Mouse (Mus musculus) thymus, postnatal 10 days (tissue): ENCODE measurements at regions not wholly inside any gene's neighbourhood (a gene's known extent, or its start where the extent isn't known, plus 50 kb on each side); places are given as distances from the start of the nearest gene placed in this dataset.

Experiments used
- DNase-seq, 2 experiments: peaks; one replicate each; pipeline ENCODE4 v3.0.0; 2021; ENCODE audit warnings: low spot score in 2 of 2

DNA sequence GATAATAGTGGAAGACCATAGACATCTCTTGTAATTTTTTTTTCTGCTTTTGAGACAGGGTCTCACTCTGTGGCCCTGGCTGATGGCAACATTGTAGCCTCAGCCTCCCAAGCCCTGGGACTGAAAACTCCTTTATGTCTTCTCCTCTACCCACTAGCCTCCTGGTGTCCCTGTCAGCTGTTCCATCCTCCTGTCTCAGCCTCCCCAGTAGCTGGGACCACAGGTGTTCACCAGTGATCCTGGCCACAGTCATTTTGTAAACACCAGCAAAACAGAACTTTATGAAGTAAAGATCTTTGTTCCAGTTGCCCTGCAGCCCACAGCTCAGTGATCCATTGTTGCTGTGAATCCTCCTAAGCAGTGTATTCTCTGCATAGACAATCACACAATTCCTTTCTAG lies 129.9 kb upstream of the Eya4 start:
- no peak for DNase-seq

DNA sequence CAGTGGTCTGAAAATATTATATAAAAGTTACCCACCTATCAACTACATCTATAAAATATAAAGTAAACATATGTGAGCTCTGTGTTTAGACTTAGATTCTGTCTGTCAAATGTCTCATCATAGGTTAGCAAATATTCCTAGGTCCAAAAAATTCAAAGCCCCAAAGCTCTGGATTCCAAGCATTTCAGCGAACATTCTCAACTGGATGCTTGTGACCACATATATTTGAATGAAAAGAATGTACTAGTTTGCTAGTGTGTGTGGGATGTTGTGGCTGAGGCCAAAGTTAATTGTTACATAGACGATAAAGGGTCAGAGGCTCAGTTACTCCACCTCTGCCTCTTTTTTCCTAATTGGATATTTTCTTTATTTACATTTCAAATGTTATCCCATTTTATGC lies 128.3 kb upstream of the Eya4 start:
- DNase-seq: no peak

DNA sequence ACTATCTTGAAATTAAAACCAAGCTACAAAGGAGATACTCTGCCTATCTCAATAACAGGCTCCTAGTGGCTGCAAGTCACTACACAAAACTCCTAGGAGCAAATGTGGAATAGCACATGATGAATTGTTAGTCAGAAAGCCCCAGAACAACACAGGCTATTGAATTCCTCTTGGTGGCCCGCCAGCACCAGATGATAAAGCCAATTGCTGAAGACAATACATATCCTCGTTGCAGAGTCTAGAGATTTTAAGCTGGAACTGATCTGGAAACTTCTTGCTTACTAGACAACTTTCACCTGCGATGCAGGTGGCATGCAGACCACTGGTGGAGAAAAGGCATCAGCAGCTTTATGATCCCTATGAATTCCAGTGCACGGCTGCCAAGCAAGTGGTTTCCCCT lies 126.5 kb upstream of the Eya4 start:
- no peak for DNase-seq

DNA sequence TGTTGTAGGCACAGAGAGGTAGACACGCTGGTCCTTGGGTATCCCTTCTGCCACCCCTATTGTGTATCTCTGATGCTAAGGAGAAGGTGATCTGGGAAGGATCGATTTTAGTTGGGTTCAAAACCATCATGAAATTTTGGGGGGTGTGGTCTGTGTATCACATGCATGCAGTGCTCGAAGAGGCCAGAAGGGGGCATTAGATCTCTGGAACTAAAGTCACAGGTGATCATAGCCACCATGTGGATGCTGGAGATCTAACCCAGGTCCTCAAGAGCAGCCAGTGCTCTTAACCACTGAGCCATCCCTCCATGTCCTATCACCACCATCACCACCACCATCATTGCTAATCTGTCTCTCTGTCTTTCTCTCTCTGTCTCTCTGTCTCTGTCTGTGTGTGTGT lies 100.4 kb upstream of the Eya4 start:
- DNase-seq: no peak

DNA sequence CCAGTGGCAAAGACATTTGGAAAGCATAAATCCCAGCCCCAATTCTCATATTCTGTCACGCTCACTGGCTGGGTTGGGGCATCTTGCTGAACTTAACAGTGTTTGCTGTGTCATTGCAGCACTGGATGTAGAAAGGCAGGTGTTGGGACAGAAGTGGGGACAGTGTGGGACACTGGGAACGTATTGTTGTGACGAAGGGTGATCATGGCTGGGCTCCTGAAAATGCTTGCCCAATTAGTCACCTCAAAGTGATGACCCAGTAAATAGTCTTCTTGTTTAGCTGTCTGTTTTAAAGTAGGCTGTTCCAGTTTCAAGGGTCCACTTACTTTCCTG lies 100.0 kb upstream of the Eya4 start:
- no peak for DNase-seq

DNA sequence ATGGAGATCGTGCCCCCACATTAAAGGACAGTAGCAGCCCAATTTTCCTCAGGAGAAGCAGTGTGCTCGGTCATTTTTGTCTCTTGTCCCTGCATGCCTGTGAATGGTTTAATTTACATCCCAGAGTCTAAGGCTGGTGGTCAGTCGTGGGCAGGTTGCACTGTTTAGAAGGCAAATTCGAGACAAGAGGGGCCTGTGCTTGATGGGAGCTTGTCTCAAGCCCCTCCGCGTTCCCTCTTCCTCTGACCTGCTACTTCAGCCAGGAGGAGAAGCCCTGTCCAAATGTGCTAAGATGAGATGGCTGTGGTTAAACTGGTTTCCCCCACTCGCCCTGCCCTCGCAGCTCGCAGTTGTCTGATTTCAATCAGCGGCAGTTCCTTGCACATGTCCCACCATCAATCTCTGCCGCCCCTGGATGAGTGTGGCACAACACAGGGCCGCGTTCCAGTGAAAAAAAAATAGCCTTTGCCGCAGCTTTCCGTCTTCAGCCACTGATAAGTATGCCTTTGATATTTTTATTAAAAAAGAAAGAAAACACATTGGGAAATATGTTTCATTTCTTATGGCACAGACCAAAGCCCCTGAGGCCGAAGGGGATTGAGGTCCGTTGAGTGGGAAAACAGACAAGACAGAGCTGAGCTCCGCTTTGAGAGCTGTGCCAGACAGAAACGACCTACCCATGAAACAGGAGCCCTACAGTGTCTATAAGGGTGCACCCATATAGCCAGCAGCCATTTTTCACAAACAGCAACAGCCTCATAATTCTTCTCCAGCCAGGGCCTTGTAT lies 99.5 kb upstream of the Eya4 start:
- no peak for DNase-seq

DNA sequence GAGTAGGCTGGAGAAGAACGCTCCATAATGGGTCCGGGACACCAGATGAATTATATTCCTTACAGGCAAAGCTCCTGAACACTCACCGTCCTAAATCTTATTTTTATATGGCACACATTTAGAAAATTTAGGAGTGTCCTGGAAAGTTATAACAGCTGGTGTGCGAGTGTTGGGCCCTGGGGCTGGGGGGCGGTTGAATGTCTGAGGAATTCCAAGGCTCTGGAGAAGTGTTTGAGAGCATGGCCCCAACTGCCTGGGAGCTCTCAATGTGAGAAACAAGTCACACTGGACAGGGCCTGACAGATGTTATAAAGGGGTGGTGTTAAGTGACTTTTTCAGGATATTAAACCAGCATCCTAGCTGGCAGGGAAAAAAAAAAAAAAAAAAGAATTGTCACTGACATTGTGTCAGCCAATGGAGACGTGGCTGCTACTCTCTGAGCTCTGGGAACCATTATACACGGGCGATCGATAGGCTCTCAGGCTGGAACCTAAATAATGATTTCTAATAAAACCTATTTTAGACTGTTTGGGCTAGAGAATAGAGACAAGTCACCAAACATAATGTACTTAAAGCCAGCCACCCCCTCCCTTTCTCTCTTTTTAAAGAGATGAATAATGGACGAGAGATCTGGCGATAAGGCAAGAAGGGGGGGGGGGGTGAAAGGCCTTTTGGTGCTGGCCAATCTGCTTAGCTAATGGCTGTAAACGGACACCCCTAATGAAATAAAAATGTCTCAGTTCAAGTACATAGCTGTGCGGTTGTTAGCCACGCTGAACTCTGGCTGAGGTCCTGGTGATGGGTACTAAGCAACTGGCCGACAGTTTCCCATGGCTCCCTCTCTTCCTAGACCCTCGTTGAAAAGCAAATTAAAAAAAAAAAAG lies 98.6 kb upstream of the Eya4 start:
- no peak for DNase-seq

DNA sequence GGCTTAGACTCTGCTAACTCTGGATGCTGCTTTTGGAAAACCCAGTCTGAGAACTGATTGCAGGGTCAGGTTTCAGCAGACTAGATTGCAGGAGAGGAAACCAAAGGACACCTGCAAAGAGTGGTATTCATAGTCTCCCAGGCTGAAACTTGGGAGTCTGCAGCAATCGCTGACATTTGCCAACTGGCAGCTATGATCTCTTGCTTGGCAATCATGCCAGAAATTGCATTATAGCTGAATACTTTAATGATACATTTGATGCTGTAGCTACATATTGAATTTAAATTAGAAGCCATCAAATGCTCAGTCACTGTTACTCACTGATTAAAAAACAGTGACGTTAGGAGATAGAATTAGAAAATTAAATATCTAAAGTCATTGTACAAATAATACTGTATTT lies 79.8 kb upstream of the Eya4 start:
- DNase-seq: no peak

DNA sequence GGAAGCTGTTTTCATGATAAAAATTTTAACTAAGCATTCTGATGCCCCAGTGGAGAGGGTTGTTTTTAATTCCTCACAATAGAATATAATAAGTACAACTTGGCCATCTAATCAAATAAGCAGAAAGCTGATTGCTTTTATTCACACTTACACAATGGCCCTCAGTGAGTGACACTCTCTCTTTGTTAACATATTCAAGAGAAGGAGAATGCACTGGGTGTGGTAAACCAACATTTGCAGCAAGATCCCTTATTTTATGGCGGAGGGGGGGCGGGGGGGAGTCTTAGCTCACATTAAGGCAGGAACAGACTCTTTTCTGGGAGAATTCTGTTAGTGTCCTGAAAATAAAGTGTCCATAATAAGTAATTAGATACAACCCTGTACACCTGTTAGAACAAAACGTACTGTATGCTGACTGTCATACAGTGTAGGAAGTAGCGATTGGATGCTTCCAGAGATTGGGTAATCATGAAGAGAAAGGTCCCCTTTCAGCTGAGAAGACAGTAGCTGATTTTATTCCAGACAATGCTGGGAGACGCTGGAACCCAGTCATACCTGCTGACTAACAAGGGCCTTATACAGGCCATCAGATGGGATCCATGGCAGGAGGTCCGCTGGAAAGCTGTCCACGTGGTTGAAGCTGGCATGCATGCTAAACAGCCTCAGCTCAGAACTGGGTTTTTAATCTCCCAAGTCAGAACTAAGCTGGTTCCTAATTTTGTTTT lies 63.4 kb upstream of the Eya4 start:
- DNase-seq: no peak

DNA sequence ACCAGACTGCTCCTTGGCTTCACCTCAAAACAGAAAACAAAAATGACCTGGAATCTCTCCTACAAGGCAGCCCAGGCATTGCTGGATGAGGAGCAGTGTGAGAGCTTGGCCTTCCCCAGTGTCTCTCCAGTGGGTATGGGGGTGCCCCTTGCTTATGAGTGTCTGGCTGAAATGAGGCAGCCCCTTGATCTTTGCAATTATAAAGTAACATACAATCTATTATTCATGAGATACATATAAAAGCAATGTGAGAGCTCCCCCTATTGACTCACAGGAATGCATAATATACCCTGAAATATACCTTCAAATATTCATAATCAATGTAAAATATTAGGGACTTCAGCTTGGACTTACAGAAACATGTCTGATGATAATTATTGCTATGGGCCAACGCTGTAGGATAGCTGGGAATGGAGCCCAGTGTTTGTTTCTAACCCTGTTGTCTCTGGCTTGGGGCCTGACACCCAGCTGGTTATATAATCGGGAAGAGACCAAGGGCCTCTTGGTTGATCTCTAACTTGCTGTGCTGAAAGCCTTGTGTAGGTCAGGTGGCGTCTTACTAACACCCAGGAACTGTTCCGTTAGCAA lies 52.9 kb upstream of the Eya4 start:
- no peak for DNase-seq
